Mouse (Mus musculus): ENCODE data around the gene Samd4. TPM values are rescaled to one million over a fixed set of nuclear protein-coding genes. Genes with fewer than 3 reads are reported as not detected.
A peak's percentile ranks its signal among the peaks of the same experiment; 100 is the strongest.

The Samd4 gene
- polyA plus RNA-seq, 1 experiment from 2014 or later: 14.8 TPM

DNA sequence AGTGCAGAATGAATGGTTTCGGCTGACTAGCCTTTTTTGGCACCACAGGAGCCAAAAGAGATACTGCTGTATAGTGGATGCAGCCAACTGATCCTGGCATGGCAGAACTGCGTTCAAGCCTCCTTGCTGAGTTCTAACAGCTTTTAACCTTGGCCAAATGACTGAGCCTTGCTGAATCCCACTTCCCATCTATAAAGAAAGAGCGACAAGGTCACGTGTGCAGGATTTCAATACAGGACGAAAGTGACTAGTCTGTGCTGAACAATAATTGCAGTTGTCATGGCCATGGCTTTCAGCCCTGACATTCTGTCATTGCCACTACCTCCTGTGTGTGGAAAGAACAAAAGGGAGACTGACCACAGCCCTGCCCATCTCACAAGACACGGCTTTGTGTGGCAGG lies 99.5 kb downstream of the Samd4 start:
- Histone ChIP-seq H3K4me2 (replicated peaks) (no peak overlapping the region), H3K4me1 (peaks cover 18% of the 10 kb centered on the region)
- 87% methylated on average over 6 of the region's 6 CpGs for WGBS

DNA sequence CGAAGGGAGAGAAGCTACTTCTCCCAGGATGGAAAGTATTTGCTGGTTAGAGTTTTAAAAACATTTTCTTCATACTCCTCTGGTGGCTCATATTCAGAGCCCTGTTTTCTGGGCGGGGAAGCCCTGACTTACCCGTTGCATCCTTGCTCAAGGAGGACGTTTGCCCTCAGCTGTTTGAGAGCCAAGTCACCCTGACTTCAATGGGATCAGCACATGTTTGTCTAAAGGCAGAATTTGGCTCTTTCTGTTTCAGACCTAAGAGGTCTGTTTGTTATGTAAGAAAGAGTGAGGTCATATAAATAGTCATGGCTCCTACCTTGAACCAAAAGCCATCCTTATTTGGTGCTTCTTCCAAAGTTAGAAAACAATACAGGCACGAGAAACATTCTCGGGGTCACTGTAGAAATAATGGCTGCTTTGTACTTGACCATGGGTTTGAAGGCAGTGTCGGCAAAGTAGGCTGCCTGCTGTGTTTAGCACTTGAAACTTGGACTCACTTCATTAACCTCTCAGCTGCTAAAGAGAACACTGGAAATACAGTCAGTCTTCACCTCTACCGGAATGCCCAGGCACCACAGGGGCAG lies 102.0 kb downstream of the Samd4 start:
- Histone ChIP-seq H3K9me3 (no peaks in the 10 kb centered on the region), H3K27ac (no peak overlapping the region; the same call in 1 of the 2 replicates), H3K4me1 (peaks cover 18% of the 10 kb centered on the region), H3K36me3 (no peaks in the 10 kb centered on the region), H3K4me2 (replicated peaks) (no peak overlapping the region), H3K4me3 (no peak overlapping the region), H3K9ac (no peak overlapping the region), H3K27me3 (no peaks in the 10 kb centered on the region)
- ATAC-seq (ENCODE audit: low FRiP score, low read depth): no peak
- WGBS: 59% methylated on average over 8 of the region's 8 CpGs

More for the DNA sequence above, 99.5 kb downstream of the Samd4 start:
- Histone ChIP-seq H3K9me3 (no peaks in the 10 kb centered on the region), H3K9ac (no peak overlapping the region), H3K27me3 (no peaks in the 10 kb centered on the region), H3K4me3 (no peak overlapping the region), H3K27ac (no peak overlapping the region), H3K36me3 (no peaks in the 10 kb centered on the region)
- ATAC-seq (ENCODE audit: low FRiP score, low read depth): no peak

GRCm38 (mm10) chr14:46989694-46990093 lies 107.0 kb downstream of the Samd4 start:
- 49% methylated on average over 4 of the region's 4 CpGs for WGBS
- Histone ChIP-seq H3K27ac (no peak overlapping the region), H3K9me3 (no peaks in the 10 kb centered on the region), H3K9ac (no peak overlapping the region), H3K4me1 (peaks cover 13% of the 10 kb centered on the region), H3K4me2 (replicated peaks) (no peak overlapping the region), H3K36me3 (no peaks in the 10 kb centered on the region), H3K27me3 (no peaks in the 10 kb centered on the region), H3K4me3 (no peak overlapping the region)
- no peak for ATAC-seq (ENCODE audit: low FRiP score, low read depth)

GRCm38 (mm10) chr14:46990450-46990849 lies 107.8 kb downstream of the Samd4 start:
- Histone ChIP-seq H3K4me3 (no peak overlapping the region), H3K27me3 (no peaks in the 10 kb centered on the region), H3K36me3 (no peaks in the 10 kb centered on the region), H3K4me2 (replicated peaks) (no peak overlapping the region), H3K9me3 (no peaks in the 10 kb centered on the region), H3K4me1 (peaks cover 13% of the 10 kb centered on the region; the same call in 1 of the 2 replicates), H3K27ac (no peak overlapping the region), H3K9ac (no peak overlapping the region)
- no peak for ATAC-seq (ENCODE audit: low FRiP score, low read depth)
- 87% methylated on average over 3 of the region's 3 CpGs for WGBS

DNA sequence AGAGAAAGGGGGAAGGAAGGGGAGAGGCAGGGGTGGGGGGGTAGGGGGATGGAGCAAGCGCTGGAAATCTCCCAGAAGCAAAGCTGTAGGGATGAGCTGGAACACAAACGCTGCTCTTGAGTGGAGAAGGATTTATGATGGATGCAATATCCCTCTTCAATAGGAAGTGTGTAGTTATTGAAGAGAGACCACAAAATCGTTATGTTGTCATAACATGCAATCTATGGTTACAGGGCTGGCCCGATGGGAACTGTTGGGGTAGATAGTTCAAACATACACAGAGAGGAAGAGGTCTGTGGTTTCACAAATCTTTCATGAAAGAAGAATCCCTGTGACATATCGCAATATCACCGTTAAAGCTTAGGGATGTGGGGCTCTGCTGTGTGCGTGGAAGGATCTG lies 112.0 kb downstream of the Samd4 start:
- Histone ChIP-seq H3K9me3 (no peaks in the 10 kb centered on the region), H3K4me2 (replicated peaks) (no peak overlapping the region), H3K4me3 (no peak overlapping the region), H3K9ac (no peak overlapping the region), H3K36me3 (no peaks in the 10 kb centered on the region), H3K27ac (no peak overlapping the region), H3K27me3 (no peaks in the 10 kb centered on the region), H3K4me1 (0 out of 2 replicates have a peak, but pooled peaks cover 8% of the 10 kb centered on the region)
- 81% methylated on average over 7 of the region's 7 CpGs for WGBS
- no peak for ATAC-seq (ENCODE audit: low FRiP score, low read depth)

GRCm38 (mm10) chr14:46999321-47000025 lies 116.8 kb downstream of the Samd4 start:
- H3K4me3 ChIP-seq: no peak overlapping the region
- no peaks in the 10 kb centered on the region for H3K9me3 ChIP-seq
- no peaks in the 10 kb centered on the region for H3K27me3 ChIP-seq
- WGBS: 60% methylated on average over 9 of the region's 9 CpGs
- no peaks in the 10 kb centered on the region for H3K36me3 ChIP-seq
- ATAC-seq (ENCODE audit: low FRiP score, low read depth): no peak
- H3K9ac ChIP-seq: no peak overlapping the region
- no peak overlapping the region for H3K4me2 ChIP-seq (replicated peaks)
- no peak overlapping the region for H3K27ac ChIP-seq
- H3K4me1 ChIP-seq: peaks cover 24% of the 10 kb centered on the region

DNA sequence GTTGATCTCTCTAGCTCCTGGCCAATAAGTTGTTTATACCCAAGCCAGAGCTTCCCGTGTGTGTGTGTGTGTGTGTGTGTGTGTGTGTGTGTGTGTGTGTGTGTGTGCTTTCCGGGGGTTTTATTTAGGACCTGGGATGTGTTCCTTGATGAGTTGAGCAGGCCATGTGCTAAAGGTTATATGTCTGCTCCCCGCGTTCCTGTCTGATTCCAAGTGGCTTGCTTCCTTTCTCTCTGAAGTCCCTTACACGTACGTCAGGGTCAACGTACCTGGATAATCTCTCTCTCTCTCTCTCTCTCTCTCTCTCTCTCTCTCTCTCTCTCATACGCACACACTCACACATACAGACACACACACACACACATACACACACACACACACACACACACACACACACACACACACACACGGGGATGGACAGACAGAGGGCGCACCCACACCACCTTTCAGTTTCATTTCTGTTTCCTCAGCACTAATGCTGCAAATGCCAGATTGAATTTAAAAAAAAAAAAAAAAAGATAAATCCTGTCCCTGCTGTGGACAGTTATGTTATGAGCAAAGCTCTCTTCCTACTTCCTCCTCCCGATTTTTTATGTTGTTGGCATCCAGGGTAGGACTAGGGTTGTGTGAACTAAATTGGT lies 117.6 kb downstream of the Samd4 start:
- Histone ChIP-seq H3K36me3 (no peaks in the 10 kb centered on the region), H3K4me1 (peaks cover 24% of the 10 kb centered on the region), H3K9ac (no peak overlapping the region), H3K27me3 (no peaks in the 10 kb centered on the region), H3K4me2 (replicated peaks) (no peak overlapping the region), H3K4me3 (no peak overlapping the region), H3K9me3 (no peaks in the 10 kb centered on the region), H3K27ac (no peak overlapping the region)
- WGBS: 72% methylated on average over 7 of the region's 11 CpGs
- ATAC-seq (ENCODE audit: low FRiP score, low read depth): no peak

DNA sequence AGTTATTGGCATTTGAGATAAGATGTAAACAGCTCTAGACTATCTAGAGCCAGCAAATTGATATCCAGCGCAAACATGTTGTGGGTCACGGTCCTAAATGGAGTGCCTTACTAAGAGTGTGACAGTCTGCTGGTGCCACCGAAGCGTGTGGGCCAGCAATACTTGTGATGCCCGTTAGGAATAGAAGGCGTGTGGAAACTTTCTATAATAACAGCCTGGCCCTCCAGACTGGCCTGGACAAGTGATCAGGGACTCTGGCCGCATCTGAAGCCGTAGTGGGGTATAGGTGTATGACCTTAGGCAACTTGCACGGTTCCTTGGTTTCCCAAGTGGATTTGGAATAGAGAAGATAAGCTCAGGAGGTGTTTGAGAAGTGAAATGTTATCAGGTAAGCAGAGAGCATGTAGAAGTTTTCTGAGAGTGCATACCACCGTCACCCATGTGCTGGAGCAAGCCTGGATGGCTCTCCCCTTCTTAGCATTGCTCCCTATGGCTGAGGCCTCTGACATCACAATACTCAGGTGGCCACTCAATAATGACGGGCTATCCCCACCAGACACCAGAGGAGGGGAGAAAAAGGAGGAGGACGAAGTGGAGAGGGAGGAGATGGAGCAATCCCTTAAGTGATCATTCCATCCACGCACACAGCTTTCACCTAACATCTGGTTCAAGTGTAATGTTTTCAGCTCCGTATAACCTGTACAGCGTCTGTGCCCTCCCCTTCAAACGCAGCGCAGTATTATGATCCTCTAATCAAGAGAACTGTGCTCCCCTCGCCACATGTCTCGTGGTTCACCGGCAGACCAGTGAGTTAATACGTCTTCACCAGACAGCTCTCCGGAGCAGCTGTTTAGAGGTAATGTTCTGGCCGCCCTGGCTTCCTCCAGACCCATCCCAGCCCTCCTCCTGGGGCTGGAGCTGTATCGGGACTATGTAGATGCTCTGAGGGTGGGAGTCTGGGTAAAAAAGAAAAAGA lies 118.4 kb downstream of the Samd4 start:
- 47% methylated on average over 24 of the region's 24 CpGs for WGBS
- H3K9me3 ChIP-seq: no peaks in the 10 kb centered on the region
- no peak overlapping the region for H3K4me3 ChIP-seq
- no peaks in the 10 kb centered on the region for H3K36me3 ChIP-seq
- ATAC-seq (ENCODE audit: low FRiP score, low read depth): peak; percentile 51
- 0 out of 2 replicates have a peak overlapping the region, but pooled peaks have one; percentile 7 for H3K4me2 ChIP-seq (replicated peaks)
- H3K27ac ChIP-seq: no peak overlapping the region
- no peak overlapping the region for H3K9ac ChIP-seq
- peaks cover 24% of the 10 kb centered on the region for H3K4me1 ChIP-seq
- H3K27me3 ChIP-seq: no peaks in the 10 kb centered on the region

- Histone ChIP-seq H3K4me3 (no peak overlapping the region), H3K27ac (no peak overlapping the region)
Observed at GRCm38 (mm10) chr14:47004161-47004560, 121.5 kb downstream of the Samd4 start.

DNA sequence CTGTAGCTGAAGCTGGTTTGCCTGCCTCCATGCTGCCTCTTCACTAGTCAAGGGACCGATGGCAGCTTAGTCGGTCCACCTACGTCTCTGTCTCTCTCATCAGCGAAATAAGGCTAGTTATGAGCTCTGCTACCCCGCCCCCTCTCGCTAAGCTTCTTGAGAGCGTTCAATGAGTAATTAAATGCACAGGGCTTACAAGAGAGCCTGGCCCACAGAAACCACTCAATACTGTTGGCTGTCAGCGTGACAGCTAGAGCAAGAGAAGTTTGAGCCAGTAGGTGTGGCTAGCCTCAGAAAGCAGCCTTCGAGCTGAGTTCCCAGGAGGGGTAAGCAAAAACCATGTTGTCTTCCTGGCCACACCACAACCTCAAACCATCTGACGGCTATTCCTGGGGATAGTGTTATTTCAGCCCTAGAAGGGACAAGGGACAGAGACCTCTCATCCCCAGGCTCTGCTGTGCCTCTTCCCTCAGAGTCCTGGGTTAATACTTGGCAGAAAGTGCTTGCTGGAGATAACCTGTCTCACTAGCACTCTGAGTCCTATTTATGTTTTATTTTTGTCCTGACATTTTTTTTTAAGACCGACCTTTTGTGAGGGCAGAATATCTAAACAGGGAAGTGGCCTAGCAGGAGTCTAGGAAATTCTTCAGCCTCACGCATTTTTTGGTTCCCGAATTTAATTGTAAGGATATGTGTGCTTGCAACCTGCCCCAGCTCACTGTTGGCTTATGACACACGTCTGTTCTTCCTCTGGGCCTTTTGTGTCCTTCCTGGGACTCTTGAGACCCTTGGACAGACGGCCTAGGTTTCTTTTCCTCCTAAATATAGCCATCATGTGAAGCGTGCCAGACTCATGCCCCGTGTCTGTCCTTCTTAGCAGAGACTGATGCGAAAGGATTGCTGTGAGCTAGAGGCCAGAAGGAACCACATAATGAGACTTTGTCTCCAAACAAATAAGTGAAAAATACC lies 128.8 kb downstream of the Samd4 start:
- H3K4me3 ChIP-seq: no peak overlapping the region
- H3K36me3 ChIP-seq: peaks cover 4% of the 10 kb centered on the region; the same call in 1 of the 2 replicates
- no peak for ATAC-seq (ENCODE audit: low FRiP score, low read depth)
- H3K9me3 ChIP-seq: no peaks in the 10 kb centered on the region
- no peak overlapping the region for H3K27ac ChIP-seq
- no peak overlapping the region for H3K4me2 ChIP-seq (replicated peaks)
- WGBS: 62% methylated on average over 18 of the region's 18 CpGs
- H3K9ac ChIP-seq: no peak overlapping the region
- peaks cover 12% of the 10 kb centered on the region for H3K4me1 ChIP-seq
- H3K27me3 ChIP-seq: no peaks in the 10 kb centered on the region

More at GRCm38 (mm10) chr14:47004161-47004560, 121.5 kb downstream of the Samd4 start:
- H3K36me3 ChIP-seq: no peaks in the 10 kb centered on the region
- H3K27me3 ChIP-seq: no peaks in the 10 kb centered on the region
- peaks cover 24% of the 10 kb centered on the region for H3K4me1 ChIP-seq
- H3K9me3 ChIP-seq: no peaks in the 10 kb centered on the region
- WGBS: 16% methylated on average over 3 of the region's 3 CpGs
- H3K9ac ChIP-seq: no peak overlapping the region
- ATAC-seq (ENCODE audit: low FRiP score, low read depth): no peak
- no peak overlapping the region for H3K4me2 ChIP-seq (replicated peaks)

- WGBS: 85% methylated on average over 3 of the region's 3 CpGs
Observed at GRCm38 (mm10) chr14:47015618-47016017, 133.0 kb downstream of the Samd4 start.

More at GRCm38 (mm10) chr14:47015618-47016017, 133.0 kb downstream of the Samd4 start:
- H3K9me3 ChIP-seq: no peaks in the 10 kb centered on the region
- H3K36me3 ChIP-seq: peaks cover 11% of the 10 kb centered on the region; the same call in 1 of the 2 replicates
- no peak overlapping the region for H3K9ac ChIP-seq
- H3K4me1 ChIP-seq: peaks cover 9% of the 10 kb centered on the region
- H3K4me2 ChIP-seq (replicated peaks): no peak overlapping the region
- H3K27ac ChIP-seq: no peak overlapping the region
- H3K27me3 ChIP-seq: no peaks in the 10 kb centered on the region
- no peak overlapping the region for H3K4me3 ChIP-seq
- no peak for ATAC-seq (ENCODE audit: low FRiP score, low read depth)
